Comparison of ENCODE assay signal across 7 mouse cellular contexts in genomic region chrX:74428826-74429276, GRCm38 (mm10). TPM values are rescaled to one million over a fixed set of nuclear protein-coding genes. Genes with fewer than 3 reads are reported as not detected.
DNase-seq lines count a peak whose midpoint lies in the region; ATAC-seq lines count a peak whose summit lies in the region.

TSS of gene G6pdx (minus strand) at chrX:74429194.

- peak; percentile 91 for DNase-seq in adrenal gland, postnatal 10 days
- peak; percentile 89 for DNase-seq in embryonic facial prominence, embryonic 10.5 days (ENCODE audit: low spot score)
- peak; percentile 91 for DNase-seq in kidney, adult 11 months
- peak; percentile 82 for DNase-seq in limb, embryonic 10.5 days (ENCODE audit: low spot score)
- peak; percentile 84 for DNase-seq in spleen, adult 12 weeks (ENCODE audit: low spot score)

- H3K9me3 ChIP-seq in embryonic facial prominence, embryonic 10.5 days = no peaks in the 10 kb centered on the region
- H3K9me3 ChIP-seq in limb, embryonic 10.5 days (replicated peaks) = no peaks in the 10 kb centered on the region
- H3K9me3 ChIP-seq in midbrain, embryonic 13.5 days = no peaks in the 10 kb centered on the region

- peak within 1 kb of the TSS; percentile 60 for H3K4me2 ChIP-seq in midbrain, embryonic 13.5 days (replicated peaks)

- peak within 1 kb of the TSS; percentile 67 for H3K4me3 ChIP-seq in embryonic facial prominence, embryonic 10.5 days
- H3K4me3 ChIP-seq in limb, embryonic 10.5 days = peak within 1 kb of the TSS; percentile 61
- H3K4me3 ChIP-seq in midbrain, embryonic 13.5 days (replicated peaks) = peak within 1 kb of the TSS; percentile 52

- WGBS in embryonic facial prominence, embryonic 10.5 days = 23% methylated on average over 25 of the region's 25 CpGs
- WGBS in limb, embryonic 10.5 days = 19% methylated on average over 25 of the region's 25 CpGs
- WGBS in midbrain, embryonic 13.5 days = 22% methylated on average over 25 of the region's 25 CpGs

- peak; percentile 62 for ATAC-seq in granulocyte monocyte progenitor cell, adult 5-6 weeks (replicated peaks; ENCODE audit: poor library complexity, severe bottlenecking)
- ATAC-seq in midbrain, embryonic 13.5 days = peak; percentile 89

- peaks cover 3% of the 10 kb centered on the region for H3K36me3 ChIP-seq in embryonic facial prominence, embryonic 10.5 days (replicated peaks)
- H3K36me3 ChIP-seq in limb, embryonic 10.5 days = peaks cover 11% of the 10 kb centered on the region
- H3K36me3 ChIP-seq in midbrain, embryonic 13.5 days = no peaks in the 10 kb centered on the region

- H3K9ac ChIP-seq in midbrain, embryonic 13.5 days (replicated peaks) = peak within 1 kb of the TSS; percentile 61

- peak within 1 kb of the TSS; percentile 82 for H3K27ac ChIP-seq in embryonic facial prominence, embryonic 10.5 days (replicated peaks)
- peak within 1 kb of the TSS; percentile 84 for H3K27ac ChIP-seq in limb, embryonic 10.5 days
- H3K27ac ChIP-seq in midbrain, embryonic 13.5 days = peak within 1 kb of the TSS; percentile 79

- H3K4me1 ChIP-seq in embryonic facial prominence, embryonic 10.5 days = peaks cover 8% of the 10 kb centered on the region
- H3K4me1 ChIP-seq in limb, embryonic 10.5 days = no peaks in the 10 kb centered on the region; the same call in 1 of the 2 replicates
- H3K4me1 ChIP-seq in midbrain, embryonic 13.5 days (replicated peaks) = peaks cover 9% of the 10 kb centered on the region

- no peaks in the 10 kb centered on the region for H3K27me3 ChIP-seq in embryonic facial prominence, embryonic 10.5 days (replicated peaks; ENCODE audit: low read depth, poor library complexity, severe bottlenecking)
- peaks cover 6% of the 10 kb centered on the region; the same call in 1 of the 2 replicates for H3K27me3 ChIP-seq in limb, embryonic 10.5 days (ENCODE audit: low read depth, poor library complexity, severe bottlenecking)
- no peaks in the 10 kb centered on the region for H3K27me3 ChIP-seq in midbrain, embryonic 13.5 days

RNA-seq across cellular contexts. Expression of gene G6pdx, which starts in this region (rescaled TPM):
- total RNA-seq in adrenal gland, postnatal 10 days (2021) = 10 to 100 TPM; 75.5 to 83.1 TPM
- 54.7 and 57.3 TPM in 2 replicates for polyA plus RNA-seq in embryonic facial prominence, embryonic 10.5 days (2016; fragmentation: Nextera tagmentation; extraction: Ambion mirVana)
- total RNA-seq in granulocyte monocyte progenitor cell, adult 5-6 weeks (2014; fragmentation: Nextera tagmentation) = 164 and 168 TPM in 2 replicates
- 120 and 126 TPM in 2 replicates for total RNA-seq in granulocyte monocyte progenitor cell, adult 5-6 weeks (2017)
- 53.8 and 54.9 TPM in 2 replicates for polyA plus RNA-seq in limb, embryonic 10.5 days (2016; fragmentation: Nextera tagmentation; extraction: Ambion mirVana)
- polyA plus RNA-seq in midbrain, embryonic 13.5 days (2015; fragmentation: Nextera tagmentation; extraction: Ambion mirVana) = 58.6 and 64.0 TPM in 2 replicates

Comparison
In these comparisons a context has a peak if more than half of its experiments do, and no peak if none do; other contexts are left out.
1. Peak in every context shown above with its lines: DNase-seq, ATAC-seq, H3K4me3 ChIP-seq and H3K27ac ChIP-seq.